7 mouse cellular contexts compared by ENCODE assay signal in the genomic region with DNA sequence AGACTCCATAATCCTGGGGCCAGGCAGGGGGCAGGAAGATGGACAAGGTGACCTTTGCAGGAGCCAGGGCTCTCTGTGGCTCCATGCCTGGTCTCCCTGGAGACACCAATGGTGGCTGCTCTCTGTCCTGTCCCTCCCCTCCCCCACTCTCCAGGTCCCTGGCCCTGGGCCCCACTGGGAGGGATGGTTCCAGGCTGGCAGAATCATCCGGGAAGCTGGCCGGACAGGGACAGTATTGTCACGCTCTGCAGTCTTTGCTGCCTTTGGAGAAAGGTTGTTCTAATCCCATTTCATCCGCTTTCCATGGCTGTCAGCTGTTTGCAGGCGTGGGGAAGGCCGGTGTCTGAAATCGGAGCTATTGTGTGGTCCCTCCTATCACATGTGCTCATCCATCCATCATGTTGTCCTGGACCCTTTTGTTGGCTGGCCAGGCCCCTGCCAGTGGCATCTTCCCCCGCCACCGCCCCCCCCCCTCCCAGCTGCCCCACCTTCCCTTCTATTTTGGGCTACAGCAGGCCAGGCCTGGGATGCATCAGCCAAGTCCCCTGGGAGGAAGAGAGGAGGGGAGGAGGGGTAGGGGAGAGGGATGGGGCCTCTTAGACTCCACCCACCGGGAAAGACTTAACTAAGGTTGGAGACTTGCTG. TPM values are rescaled to one million over a fixed set of nuclear protein-coding genes. Genes with fewer than 3 reads are reported as not detected.
A peak's percentile ranks its signal among the peaks of the same experiment; 100 is the strongest.
DNase-seq lines count a peak whose midpoint lies in the region; ATAC-seq and TF ChIP-seq lines count a peak whose summit lies in the region.

No protein-coding gene starts in this region.

- H3K9me3 ChIP-seq in stomach, embryonic 14.5 days (ENCODE audit: control insufficient read depth, low read depth, low read length), result no peaks in the 10 kb centered on the region
- H3K9me3 ChIP-seq in stomach, postnatal 0 days (ENCODE audit: control insufficient read depth, low read length), result no peaks in the 10 kb centered on the region
- no peaks in the 10 kb centered on the region for H3K9me3 ChIP-seq in forebrain, embryonic 12.5 days
- no peaks in the 10 kb centered on the region for H3K9me3 ChIP-seq in hindbrain, embryonic 16.5 days (ENCODE audit: control insufficient read depth, low read length)
- no peaks in the 10 kb centered on the region for H3K9me3 ChIP-seq in midbrain, postnatal 0 days (ENCODE audit: low read length)

- no peak for DNase-seq in stomach, postnatal 0 days (ENCODE audit: low spot score)
- DNase-seq in midbrain, postnatal 0 days (ENCODE audit: low spot score), result peak; percentile 76
- no peak for DNase-seq in left cerebral cortex, adult 2 months (ENCODE audit: extremely low spot score in 1 of 2, low spot score in 2 of 2)
- no peak for DNase-seq in urinary bladder, postnatal 36 days (ENCODE audit: low spot score in 2 of 2)

- H3K4me2 ChIP-seq in stomach, embryonic 14.5 days (replicated peaks; ENCODE audit: low read depth, low read length), result no peak overlapping the region; the same call in 1 of the 2 replicates
- H3K4me2 ChIP-seq in stomach, postnatal 0 days (replicated peaks; ENCODE audit: low read depth), result no peak overlapping the region; the same call in 1 of the 2 replicates
- H3K4me2 ChIP-seq in forebrain, embryonic 12.5 days, result no peak overlapping the region
- H3K4me2 ChIP-seq in hindbrain, embryonic 16.5 days (ENCODE audit: low read length), result no peak overlapping the region
- H3K4me2 ChIP-seq in midbrain, postnatal 0 days (ENCODE audit: low read depth, low read length, poor library complexity, severe bottlenecking), result no peak overlapping the region

- no peak overlapping the region for H3K4me3 ChIP-seq in stomach, embryonic 14.5 days (ENCODE audit: low read depth, low read length)
- no peak overlapping the region for H3K4me3 ChIP-seq in stomach, postnatal 0 days (ENCODE audit: low read depth, low read length)
- H3K4me3 ChIP-seq in forebrain, embryonic 12.5 days (replicated peaks), result no peak overlapping the region
- H3K4me3 ChIP-seq in hindbrain, embryonic 16.5 days (ENCODE audit: low read length), result no peak overlapping the region
- no peak overlapping the region for H3K4me3 ChIP-seq in midbrain, postnatal 0 days (ENCODE audit: low read depth, low read length)
- no peak overlapping the region for H3K4me3 ChIP-seq in left cerebral cortex, adult 2 months

- H3K27me3 ChIP-seq in stomach, embryonic 14.5 days (ENCODE audit: control insufficient read depth, insufficient read depth, low read length), result no peaks in the 10 kb centered on the region
- no peaks in the 10 kb centered on the region for H3K27me3 ChIP-seq in stomach, postnatal 0 days (ENCODE audit: control insufficient read depth, insufficient read depth, low read length)
- H3K27me3 ChIP-seq in forebrain, embryonic 12.5 days, result peaks cover 13% of the 10 kb centered on the region; the same call in 1 of the 2 replicates
- no peaks in the 10 kb centered on the region for H3K27me3 ChIP-seq in hindbrain, embryonic 16.5 days (replicated peaks; ENCODE audit: control insufficient read depth, insufficient read depth, low read length)
- no peaks in the 10 kb centered on the region; the same call in 1 of the 2 replicates for H3K27me3 ChIP-seq in midbrain, postnatal 0 days (ENCODE audit: insufficient read depth, low read length)

- H3K9ac ChIP-seq in stomach, embryonic 14.5 days (replicated peaks; ENCODE audit: low read depth, low read length), result no peak overlapping the region
- H3K9ac ChIP-seq in stomach, postnatal 0 days (ENCODE audit: low read length), result no peak overlapping the region
- H3K9ac ChIP-seq in forebrain, embryonic 12.5 days, result no peak overlapping the region
- no peak overlapping the region for H3K9ac ChIP-seq in hindbrain, embryonic 16.5 days (ENCODE audit: low read depth, low read length)
- no peak overlapping the region for H3K9ac ChIP-seq in midbrain, postnatal 0 days (replicated peaks; ENCODE audit: low read length, poor library complexity, severe bottlenecking)

- TF ChIP-seq EP300 in stomach, postnatal 0 days (optimal IDR thresholded peaks at IDR 0.05), result no peak

- peaks cover 12% of the 10 kb centered on the region for H3K4me1 ChIP-seq in stomach, embryonic 14.5 days (ENCODE audit: control insufficient read depth, insufficient read depth, low read length)
- no peaks in the 10 kb centered on the region; the same call in 1 of the 2 replicates for H3K4me1 ChIP-seq in stomach, postnatal 0 days (replicated peaks; ENCODE audit: control insufficient read depth, insufficient read depth)
- peaks cover 32% of the 10 kb centered on the region for H3K4me1 ChIP-seq in forebrain, embryonic 12.5 days
- H3K4me1 ChIP-seq in hindbrain, embryonic 16.5 days (ENCODE audit: control insufficient read depth, insufficient read depth, low read depth, low read length), result peaks cover 9% of the 10 kb centered on the region
- peaks cover 4% of the 10 kb centered on the region; the same call in 1 of the 2 replicates for H3K4me1 ChIP-seq in midbrain, postnatal 0 days (ENCODE audit: insufficient read depth, low read length)

- ATAC-seq in stomach, embryonic 14.5 days (ENCODE audit: insufficient number of reproducible peaks, insufficient read depth, low FRiP score, low read depth), result peak; percentile 70; the same call in 1 of the 2 replicates
- ATAC-seq in stomach, postnatal 0 days (ENCODE audit: low FRiP score, low TSS enrichment), result no peak
- peak; percentile 65; the same call in 1 of the 2 replicates for ATAC-seq in forebrain, embryonic 12.5 days (ENCODE audit: low FRiP score)
- peak; percentile 88 for ATAC-seq in hindbrain, embryonic 16.5 days
- ATAC-seq in midbrain, postnatal 0 days (ENCODE audit: low FRiP score), result peak; percentile 77

- WGBS in stomach, embryonic 14.5 days, result 12% methylated on average over 8 of the region's 10 CpGs
- 10% methylated on average over 10 of the region's 10 CpGs for WGBS in stomach, postnatal 0 days
- 12% methylated on average over 10 of the region's 10 CpGs for WGBS in forebrain, embryonic 12.5 days
- WGBS in hindbrain, embryonic 16.5 days, result 13% methylated on average over 9 of the region's 10 CpGs
- 15% methylated on average over 8 of the region's 10 CpGs for WGBS in midbrain, postnatal 0 days

- intact Hi-C loops in left cerebral cortex, adult 2 months (cut with DNase I), result no loop called here

- TF ChIP-seq CTCF in stomach, postnatal 0 days (IDR thresholded peaks at IDR 0.05; ENCODE audit: low read depth), result no peak
- TF ChIP-seq CTCF in midbrain, postnatal 0 days (IDR thresholded peaks at IDR 0.05), result no peak
- TF ChIP-seq CTCF in left cerebral cortex, adult 2 months (IDR thresholded peaks at IDR 0.05), result no peak

- peak overlapping the region; percentile 28; the same call in 1 of the 2 replicates for H3K27ac ChIP-seq in stomach, embryonic 14.5 days (ENCODE audit: low read length)
- no peak overlapping the region for H3K27ac ChIP-seq in stomach, postnatal 0 days (replicated peaks)
- 0 out of 2 replicates have a peak overlapping the region, but pooled peaks have one; percentile 19 for H3K27ac ChIP-seq in forebrain, embryonic 12.5 days
- peak overlapping the region; percentile 40; the same call in 1 of the 2 replicates for H3K27ac ChIP-seq in hindbrain, embryonic 16.5 days (ENCODE audit: low read depth, low read length)
- H3K27ac ChIP-seq in midbrain, postnatal 0 days (ENCODE audit: low read depth, low read length), result no peak overlapping the region
- H3K27ac ChIP-seq in left cerebral cortex, adult 2 months, result no peak overlapping the region

- no peaks in the 10 kb centered on the region for H3K36me3 ChIP-seq in stomach, embryonic 14.5 days (ENCODE audit: control insufficient read depth, insufficient read depth, low read length)
- H3K36me3 ChIP-seq in stomach, postnatal 0 days (ENCODE audit: control insufficient read depth, insufficient read depth, low read length), result no peaks in the 10 kb centered on the region
- no peaks in the 10 kb centered on the region for H3K36me3 ChIP-seq in forebrain, embryonic 12.5 days (replicated peaks)
- no peaks in the 10 kb centered on the region for H3K36me3 ChIP-seq in hindbrain, embryonic 16.5 days (ENCODE audit: control insufficient read depth, insufficient read depth, low read length)
- H3K36me3 ChIP-seq in midbrain, postnatal 0 days (ENCODE audit: insufficient read depth, low read length), result no peaks in the 10 kb centered on the region

RNA-seq across cellular contexts. Expression of gene Sdk2, which starts 26.3 kb away (rescaled TPM):
- polyA plus RNA-seq in stomach, embryonic 14.5 days (2014; fragmentation: Nextera tagmentation; extraction: Ambion mirVana), result 3.9 and 4.3 TPM in 2 replicates
- 0.45 and 0.75 TPM in 2 replicates for polyA plus RNA-seq in stomach, postnatal 0 days (2015; fragmentation: Nextera tagmentation; extraction: Ambion mirVana)
- 2.2 and 3.0 TPM in 2 replicates for polyA plus RNA-seq in forebrain, embryonic 12.5 days (2016; fragmentation: Nextera tagmentation; extraction: Ambion mirVana)
- polyA plus RNA-seq in hindbrain, embryonic 16.5 days (2015; fragmentation: Nextera tagmentation; extraction: Ambion mirVana), result 3.3 and 3.6 TPM in 2 replicates
- 26.1 and 26.4 TPM in 2 replicates for total RNA-seq in midbrain, postnatal 0 days (2014; rRNA removed)
- 2.1 and 2.5 TPM in 2 replicates for polyA plus RNA-seq in midbrain, postnatal 0 days (2015; fragmentation: Nextera tagmentation; extraction: Ambion mirVana)
- total RNA-seq in left cerebral cortex, adult 2 months (2021), result 10 to 100 TPM; 27.6 to 30.6 TPM

Comparison
In these comparisons a context has a peak if more than half of its experiments do, and no peak if none do; other contexts are left out.
1. H3K27ac ChIP-seq: peak in stomach, embryonic 14.5 days (single experiment), forebrain, embryonic 12.5 days (single experiment) and hindbrain, embryonic 16.5 days (single experiment); none in stomach, postnatal 0 days (single experiment), midbrain, postnatal 0 days (single experiment) and left cerebral cortex, adult 2 months (single experiment).